Mouse (Mus musculus) midbrain, embryonic 12.5 days (tissue): ENCODE measurements at regions not wholly inside any gene's neighbourhood (a gene's known extent, or its start where the extent isn't known, plus 50 kb on each side); places are given as distances from the start of the nearest gene placed in this dataset.

Experiments
- ATAC-seq: fragments of 200-750 bp; cut with Nextera tagmentation; 2 replicates; pipeline ENCODE4 v1.8.0; 2017; ENCODE audit warnings: low read depth, moderate TSS enrichment, moderate library complexity; ENCODE audit not compliant: low FRiP score
- H3K27ac ChIP-seq: fragments of 300-500 bp; sonication (generic); replicated peaks from 2 replicates; pipeline ENCODE4 v1.5.1; 2016; ENCODE audit warnings: mild to moderate bottlenecking
- H3K27me3 ChIP-seq: fragments of 300-500 bp; sonication (generic); 2 replicates; pipeline ENCODE4 v1.6.1; 2016; ENCODE audit warnings: mild to moderate bottlenecking
- H3K36me3 ChIP-seq: fragments of 300-500 bp; sonication (generic); 2 replicates; pipeline ENCODE4 v1.6.1; 2016
- H3K4me1 ChIP-seq: fragments of 300-500 bp; sonication (generic); 2 replicates; pipeline ENCODE4 v1.6.1; 2016
- H3K4me2 ChIP-seq: fragments of 300-500 bp; sonication (generic); replicated peaks from 2 replicates; pipeline ENCODE4 v1.6.1; 2016; ENCODE audit warnings: mild to moderate bottlenecking, moderate library complexity
- H3K4me3 ChIP-seq: fragments of 300-500 bp; sonication (generic); 2 replicates; pipeline ENCODE4 v1.5.1; 2016; ENCODE audit warnings: mild to moderate bottlenecking
- H3K9ac ChIP-seq: fragments of 300-500 bp; sonication (generic); replicated peaks from 2 replicates; pipeline ENCODE4 v1.6.1; 2016; ENCODE audit warnings: mild to moderate bottlenecking, moderate library complexity
- H3K9me3 ChIP-seq: fragments of 300-500 bp; sonication (generic); 2 replicates; pipeline ENCODE4 v1.6.1; 2016; ENCODE audit warnings: mild to moderate bottlenecking
- WGBS: fragments of 180-500 bp; shearing (Covaris S2); methylation state at CpG from one replicate; pipeline ENCODE4 v1.1.7; 2016; 5-methylcytosine and 5-hydroxymethylcytosine counted together

DNA sequence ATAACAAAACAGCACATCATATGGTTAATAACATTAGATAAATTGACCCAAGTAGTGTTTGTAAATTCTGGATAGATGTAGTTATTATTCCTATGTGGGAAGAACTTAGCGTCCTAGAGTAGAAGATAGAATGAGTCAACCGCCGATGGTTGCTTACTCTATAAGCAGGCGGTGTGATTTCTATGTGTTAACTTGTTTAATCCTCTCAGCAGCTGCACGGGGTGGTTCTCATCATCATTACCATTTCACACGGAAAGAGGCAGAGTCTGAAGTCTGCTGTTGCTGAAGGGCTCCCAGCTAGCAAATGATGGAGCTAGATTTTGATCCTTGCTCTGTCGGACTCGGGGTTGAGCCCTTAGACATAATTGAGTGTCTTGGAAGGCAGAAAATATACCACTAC, 334.6 kb upstream of the 4931429L15Rik start:
- H3K4me3 ChIP-seq, result no peak overlapping the region
- ATAC-seq, result no peak
- H3K4me2 ChIP-seq, result no peak overlapping the region
- H3K27me3 ChIP-seq, result peaks cover 11% of the 10 kb centered on the region
- H3K9ac ChIP-seq, result no peak overlapping the region
- H3K9me3 ChIP-seq, result no peaks in the 10 kb centered on the region
- H3K36me3 ChIP-seq, result no peaks in the 10 kb centered on the region
- no peak overlapping the region for H3K27ac ChIP-seq
- WGBS, result 85% methylated on average over 8 of the region's 8 CpGs
- H3K4me1 ChIP-seq, result 0 out of 2 replicates have a peak, but pooled peaks cover 5% of the 10 kb centered on the region

GRCm38 (mm10) chr9:46647238-46647922, 327.6 kb upstream of the 4931429L15Rik start:
- Histone ChIP-seq H3K36me3 (no peaks in the 10 kb centered on the region), H3K27me3 (peaks cover 11% of the 10 kb centered on the region), H3K4me1 (peaks cover 26% of the 10 kb centered on the region), H3K27ac (peak overlapping the region; percentile 69), H3K4me2 (no peak overlapping the region), H3K4me3 (no peak overlapping the region), H3K9ac (no peak overlapping the region), H3K9me3 (no peaks in the 10 kb centered on the region)
- ATAC-seq, result peak; percentile 23; the same call in 1 of the 2 replicates
- 16% methylated on average over 9 of the region's 9 CpGs for WGBS

- Histone ChIP-seq H3K27ac (peak overlapping the region; percentile 7; the same call in 1 of the 2 replicates), H3K4me1 (peaks cover 26% of the 10 kb centered on the region), H3K4me2 (no peak overlapping the region), H3K4me3 (no peak overlapping the region), H3K9me3 (no peaks in the 10 kb centered on the region), H3K9ac (0 out of 2 replicates have a peak overlapping the region, but pooled peaks have one; percentile 7), H3K36me3 (no peaks in the 10 kb centered on the region), H3K27me3 (peaks cover 7% of the 10 kb centered on the region; the same call in 1 of the 2 replicates)
- ATAC-seq, result no peak
- 15% methylated on average over 7 of the region's 7 CpGs for WGBS
Measured at GRCm38 (mm10) chr9:46645469-46645884, 325.7 kb upstream of the 4931429L15Rik start.

GRCm38 (mm10) chr9:46643551-46643950, 323.8 kb upstream of the 4931429L15Rik start:
- Histone ChIP-seq H3K27ac (no peak overlapping the region), H3K27me3 (no peaks in the 10 kb centered on the region), H3K4me3 (no peak overlapping the region), H3K4me1 (peaks cover 21% of the 10 kb centered on the region), H3K36me3 (no peaks in the 10 kb centered on the region), H3K9ac (no peak overlapping the region), H3K4me2 (no peak overlapping the region), H3K9me3 (no peaks in the 10 kb centered on the region)
- ATAC-seq, result no peak
- WGBS, result 54% methylated on average over 3 of the region's 3 CpGs

DNA sequence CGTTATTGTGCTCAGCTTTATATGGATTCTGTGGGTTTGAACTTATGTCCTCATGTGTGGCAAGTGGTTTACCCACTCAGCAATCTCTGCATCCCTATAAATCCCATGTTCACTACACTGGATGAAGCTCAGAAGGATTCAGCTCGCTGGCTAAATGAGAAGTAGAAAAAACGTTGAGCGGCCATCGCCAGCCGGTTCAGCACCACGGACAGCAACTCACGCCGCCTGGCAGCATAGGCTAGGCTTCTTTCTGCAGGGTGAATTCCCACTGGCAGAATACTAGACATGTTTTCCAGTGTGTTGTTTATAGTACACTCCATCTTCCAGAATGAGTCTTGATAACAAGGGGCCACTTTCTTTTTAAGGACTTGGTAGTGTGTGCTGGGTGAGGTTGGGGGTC, 322.9 kb upstream of the 4931429L15Rik start:
- Histone ChIP-seq H3K4me3 (no peak overlapping the region), H3K4me1 (peaks cover 19% of the 10 kb centered on the region), H3K27ac (no peak overlapping the region), H3K27me3 (no peaks in the 10 kb centered on the region), H3K4me2 (no peak overlapping the region), H3K9me3 (no peaks in the 10 kb centered on the region), H3K9ac (no peak overlapping the region), H3K36me3 (no peaks in the 10 kb centered on the region)
- no peak for ATAC-seq
- 6% methylated on average over 9 of the region's 9 CpGs for WGBS

DNA sequence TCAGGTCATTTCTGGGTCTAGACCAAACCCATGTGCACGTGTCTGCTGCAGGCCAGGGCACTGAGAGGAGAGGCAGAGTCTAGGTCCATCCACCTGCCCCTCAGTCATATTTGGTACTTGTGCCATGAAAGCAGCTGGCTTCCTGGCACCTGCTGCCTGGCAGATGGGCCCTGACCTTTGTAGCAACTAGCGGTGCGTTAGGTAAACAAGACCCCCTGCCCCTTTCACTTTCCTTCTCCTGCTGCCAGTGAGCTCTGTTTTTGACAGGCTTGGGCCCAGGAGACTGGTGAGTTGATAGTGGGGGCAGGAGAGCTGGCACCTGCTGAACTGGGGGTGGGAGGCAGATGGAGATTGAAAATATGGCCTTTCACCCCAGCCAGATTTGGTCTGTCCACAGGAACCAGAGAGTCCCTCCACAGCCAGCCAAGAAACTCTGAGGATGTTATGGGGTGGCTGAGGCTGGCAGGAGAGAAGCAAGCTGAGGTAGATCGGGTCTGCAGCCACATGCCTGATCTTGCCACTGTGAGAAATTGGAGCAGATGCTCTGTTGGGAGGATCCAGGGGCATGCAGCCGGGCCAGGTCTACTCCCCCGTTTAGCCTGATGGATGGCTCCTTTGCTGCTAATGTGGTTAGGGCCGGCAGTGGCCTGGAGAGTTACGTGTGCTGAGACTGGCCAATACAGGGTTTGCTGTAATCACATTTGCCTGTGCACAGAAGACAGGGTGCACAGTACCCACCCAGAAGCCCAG, 316.6 kb upstream of the 4931429L15Rik start:
- ATAC-seq, result no peak
- Histone ChIP-seq H3K4me3 (no peak overlapping the region), H3K36me3 (no peaks in the 10 kb centered on the region), H3K9me3 (no peaks in the 10 kb centered on the region), H3K27ac (no peak overlapping the region), H3K4me1 (no peaks in the 10 kb centered on the region), H3K9ac (no peak overlapping the region), H3K4me2 (no peak overlapping the region), H3K27me3 (no peaks in the 10 kb centered on the region)
- 75% methylated on average over 8 of the region's 8 CpGs for WGBS

GRCm38 (mm10) chr9:46633952-46634351, 314.2 kb upstream of the 4931429L15Rik start:
- no peak for ATAC-seq
- no peak overlapping the region for H3K4me3 ChIP-seq
- H3K9me3 ChIP-seq, result no peaks in the 10 kb centered on the region
- no peaks in the 10 kb centered on the region for H3K36me3 ChIP-seq
- no peaks in the 10 kb centered on the region for H3K4me1 ChIP-seq
- no peaks in the 10 kb centered on the region for H3K27me3 ChIP-seq
- H3K27ac ChIP-seq, result no peak overlapping the region
- no peak overlapping the region for H3K9ac ChIP-seq
- H3K4me2 ChIP-seq, result no peak overlapping the region
- 84% methylated on average over 4 of the region's 4 CpGs for WGBS

GRCm38 (mm10) chr9:46632576-46632975, 312.8 kb upstream of the 4931429L15Rik start:
- Histone ChIP-seq H3K4me2 (no peak overlapping the region), H3K36me3 (no peaks in the 10 kb centered on the region), H3K9me3 (no peaks in the 10 kb centered on the region), H3K4me1 (no peaks in the 10 kb centered on the region), H3K27me3 (no peaks in the 10 kb centered on the region), H3K27ac (no peak overlapping the region), H3K9ac (no peak overlapping the region), H3K4me3 (no peak overlapping the region)
- no peak for ATAC-seq
- 80% methylated on average over 10 of the region's 10 CpGs for WGBS

DNA sequence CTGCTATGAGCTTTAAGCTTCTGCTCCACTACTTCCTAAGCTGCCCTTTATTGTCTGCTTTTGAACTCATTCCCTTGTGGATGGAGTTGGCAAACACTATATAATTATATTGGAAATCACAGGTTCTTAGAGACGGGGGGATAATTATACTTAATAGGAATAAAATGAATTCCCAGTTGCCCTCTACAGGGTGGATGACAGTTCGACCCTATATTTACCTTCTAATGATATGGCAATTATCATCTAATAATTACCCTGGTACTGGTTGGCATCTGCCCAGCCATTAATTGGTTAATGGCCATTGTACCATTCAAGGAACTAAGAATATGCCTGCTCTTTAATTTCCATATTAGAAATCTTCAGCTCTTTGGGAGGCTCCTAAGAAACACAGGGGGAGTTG, 302.5 kb upstream of the 4931429L15Rik start:
- no peak overlapping the region for H3K4me3 ChIP-seq
- H3K27me3 ChIP-seq, result no peaks in the 10 kb centered on the region
- no peaks in the 10 kb centered on the region for H3K36me3 ChIP-seq
- no peak overlapping the region for H3K4me2 ChIP-seq
- peaks cover 8% of the 10 kb centered on the region for H3K4me1 ChIP-seq
- no peaks in the 10 kb centered on the region for H3K9me3 ChIP-seq
- 78% methylated on average over 2 of the region's 2 CpGs for WGBS
- ATAC-seq, result no peak
- no peak overlapping the region for H3K27ac ChIP-seq
- no peak overlapping the region for H3K9ac ChIP-seq

DNA sequence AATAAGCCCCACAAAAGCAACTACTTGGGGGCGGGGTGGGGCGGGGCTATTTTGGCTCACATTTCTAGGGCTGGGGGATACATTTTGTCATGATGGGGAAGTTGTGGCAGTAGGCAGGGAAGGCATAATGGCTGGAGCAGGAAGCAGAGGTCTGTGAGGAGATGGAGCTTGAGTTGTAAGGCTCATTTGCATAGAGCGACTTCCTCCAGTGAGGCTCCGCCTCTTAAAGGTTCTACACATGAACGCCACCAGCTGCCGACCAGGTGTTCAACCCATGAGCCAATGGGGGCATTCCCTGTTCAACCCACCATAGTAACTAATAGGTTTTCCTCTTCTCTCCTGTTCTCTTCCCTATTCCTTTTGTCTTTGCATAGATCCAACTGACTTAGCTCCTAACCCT, 302.1 kb upstream of the 4931429L15Rik start:
- 94% methylated on average over 6 of the region's 6 CpGs for WGBS

GRCm38 (mm10) chr9:46610101-46611005, 290.6 kb upstream of the 4931429L15Rik start:
- Histone ChIP-seq H3K4me1 (peaks cover 13% of the 10 kb centered on the region), H3K9ac (no peak overlapping the region), H3K27ac (no peak overlapping the region), H3K4me3 (no peak overlapping the region), H3K9me3 (no peaks in the 10 kb centered on the region), H3K27me3 (no peaks in the 10 kb centered on the region), H3K4me2 (no peak overlapping the region), H3K36me3 (no peaks in the 10 kb centered on the region)
- WGBS, result 29% methylated on average over 11 of the region's 11 CpGs
- ATAC-seq, result no peak

More for the DNA sequence above, 302.1 kb upstream of the 4931429L15Rik start:
- ATAC-seq, result no peak
- Histone ChIP-seq H3K27me3 (no peaks in the 10 kb centered on the region), H3K9me3 (no peaks in the 10 kb centered on the region), H3K4me2 (no peak overlapping the region), H3K9ac (no peak overlapping the region), H3K27ac (no peak overlapping the region), H3K36me3 (no peaks in the 10 kb centered on the region), H3K4me1 (peaks cover 8% of the 10 kb centered on the region), H3K4me3 (no peak overlapping the region)

DNA sequence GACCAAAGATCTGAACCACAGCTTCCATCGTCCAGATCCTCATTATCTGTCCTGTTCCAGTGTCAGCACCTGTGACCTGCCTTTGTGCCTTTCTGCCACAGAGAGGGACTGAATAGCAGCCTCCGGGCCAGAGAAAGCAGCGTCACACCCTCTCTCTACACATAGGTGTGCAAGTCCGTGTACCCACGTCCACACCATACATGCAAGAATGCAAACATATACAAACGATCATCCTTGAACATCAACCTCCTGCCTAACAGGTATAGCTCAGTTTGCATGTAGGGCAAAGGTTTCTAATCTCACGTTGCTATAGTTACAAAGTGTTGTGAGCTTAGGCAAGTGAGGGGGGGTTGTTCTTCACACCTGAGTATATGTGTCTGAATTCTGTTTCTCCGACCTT, 288.9 kb upstream of the 4931429L15Rik start:
- H3K4me2 ChIP-seq, result no peak overlapping the region
- no peak for ATAC-seq
- peaks cover 13% of the 10 kb centered on the region for H3K4me1 ChIP-seq
- no peaks in the 10 kb centered on the region for H3K36me3 ChIP-seq
- H3K9ac ChIP-seq, result no peak overlapping the region
- no peak overlapping the region for H3K4me3 ChIP-seq
- no peak overlapping the region for H3K27ac ChIP-seq
- H3K9me3 ChIP-seq, result no peaks in the 10 kb centered on the region
- 80% methylated on average over 8 of the region's 8 CpGs for WGBS
- no peaks in the 10 kb centered on the region for H3K27me3 ChIP-seq
